Mouse (Mus musculus) MEL (cell line): Measurements from ENCODE around the gene Thsd7a.

Experiments used
- CTCF ChIP-seq, 3 experiments: IDR thresholded peaks in 2 of 3; conservative IDR thresholded peaks in 1 of 3; 2 replicates each; pipeline ENCODE4 v1.5.1; 2011 to 2012; ENCODE audit warnings: low read length in 3 of 3, low read depth in 2 of 3, mild to moderate bottlenecking in 2 of 3, improper control_type of control experiment in 1 of 3, inconsistent platforms in 1 of 3, mixed read lengths in 1 of 3, moderate library complexity in 1 of 3; ENCODE audit not compliant: control insufficient read depth in 1 of 3, insufficient read depth in 1 of 3, poor library complexity in 1 of 3, severe bottlenecking in 1 of 3
- EP300 ChIP-seq, 2 experiments: IDR thresholded peaks; 2 replicates each; pipeline ENCODE4 v1.6.1; 2011; ENCODE audit warnings: improper control_type of control experiment in 2 of 2, low read length in 2 of 2, low read depth in 1 of 2, mild to moderate bottlenecking in 1 of 2
- HCFC1 ChIP-seq: IDR thresholded peaks from 2 replicates; pipeline ENCODE4 v1.6.1; 2012; ENCODE audit warnings: low read depth, mild to moderate bottlenecking, inconsistent platforms, low read length, improper control_type of control experiment, moderate library complexity
- MAFK ChIP-seq: IDR thresholded peaks from 2 replicates; pipeline ENCODE4 v1.6.1; 2011; ENCODE audit warnings: low read depth, mild to moderate bottlenecking, low read length, improper control_type of control experiment, borderline replicate concordance
- MAZ ChIP-seq: IDR thresholded peaks from 2 replicates; pipeline ENCODE4 v1.6.1; 2012; ENCODE audit warnings: low read depth, mild to moderate bottlenecking, inconsistent platforms, low read length, improper control_type of control experiment
- NELFE ChIP-seq: IDR thresholded peaks from 2 replicates; pipeline ENCODE4 v1.6.1; 2011; ENCODE audit warnings: low read depth, low read length, improper control_type of control experiment
- NRF1 ChIP-seq: IDR thresholded peaks from 2 replicates; pipeline ENCODE4 v1.6.1; 2014; ENCODE audit warnings: low read depth, mild to moderate bottlenecking, inconsistent platforms, low read length, improper control_type of control experiment, moderate library complexity; ENCODE audit not compliant: poor library complexity, insufficient read depth, severe bottlenecking
- POLR2A ChIP-seq, 2 experiments: IDR thresholded peaks; 2 replicates each; pipeline ENCODE4 v1.6.1; 2011 to 2012; ENCODE audit warnings: low read length in 2 of 2, mild to moderate bottlenecking in 2 of 2, control low read depth in 1 of 2, improper control_type of control experiment in 1 of 2, low read depth in 1 of 2, moderate library complexity in 1 of 2; ENCODE audit not compliant: control insufficient read depth in 1 of 2, insufficient read depth in 1 of 2, poor library complexity in 1 of 2
- POLR2AphosphoS2 ChIP-seq: IDR thresholded peaks from 2 replicates; pipeline ENCODE4 v1.6.1; 2011; ENCODE audit warnings: low read length, improper control_type of control experiment
- SIN3A ChIP-seq: IDR thresholded peaks from 2 replicates; pipeline ENCODE4 v1.6.1; 2012; ENCODE audit warnings: low read length, improper control_type of control experiment, inconsistent platforms
- TCF12 ChIP-seq: IDR thresholded peaks from 2 replicates; pipeline ENCODE4 v1.6.1; 2014; ENCODE audit warnings: low read depth, mild to moderate bottlenecking, inconsistent platforms, low read length, improper control_type of control experiment, moderate library complexity

- TF ChIP-seq NELFE (no peak), MAFK (no peak), POLR2A (IDR thresholded peaks at IDR 0.05; ENCODE audit: control insufficient read depth in 1 of 2, insufficient read depth in 1 of 2, low read depth in 1 of 2, low read length in 2 of 2, poor library complexity in 1 of 2) (no peak), CTCF (IDR thresholded peaks at IDR 0.05 in 2 of 3, conservative IDR thresholded peaks at IDR 0.05 in 1 of 3; ENCODE audit: control insufficient read depth in 1 of 3, insufficient read depth in 1 of 3, low read depth in 2 of 3, low read length in 3 of 3, poor library complexity in 1 of 3, severe bottlenecking in 1 of 3) (no peak), POLR2AphosphoS2 (no peak), SIN3A (no peak), EP300 (IDR thresholded peaks at IDR 0.05; ENCODE audit: low read depth in 1 of 2, low read length in 2 of 2) (no peak), HCFC1 (no peak), MAZ (no peak), NRF1 (no peak), TCF12 (no peak)
Observed at GRCm38 (mm10) chr6:12560500-12560899, 188.7 kb downstream of the Thsd7a start.
